Mouse (Mus musculus) testis, postnatal 14 days (tissue): Measurements from ENCODE around the gene Ryr1.
"Not testable (repeated sequence)": the region's sequence is repeated elsewhere in the genome, so short reads cannot be mapped to it uniquely, and the experiment has no call there.

ENCODE experiments used
- DNase-seq: peaks from one replicate; pipeline ENCODE4 v3.0.0; 2021; ENCODE audit warnings: low spot score

Gene Ryr1

DNA sequence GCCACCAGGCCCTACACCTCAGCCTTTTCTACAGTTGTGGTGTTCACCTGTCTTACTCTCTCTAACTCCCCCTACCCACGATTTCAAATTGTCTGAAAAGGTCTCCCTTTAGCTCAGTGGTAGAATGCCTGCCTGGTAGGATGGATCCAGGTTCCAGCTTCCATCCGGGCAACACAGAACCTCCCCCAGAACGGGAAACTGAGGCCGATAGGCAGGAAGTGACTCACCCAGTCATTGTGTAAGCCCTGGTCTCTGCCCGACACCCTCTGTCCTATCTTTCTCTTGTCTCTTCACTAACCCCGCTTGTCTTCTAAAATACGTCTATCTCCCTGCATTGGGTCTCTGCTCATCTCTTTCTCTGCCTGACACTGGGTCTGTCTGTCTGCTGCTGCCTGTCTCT, 139.8 kb downstream of the Ryr1 start:
- DNase-seq, result no peak

DNA sequence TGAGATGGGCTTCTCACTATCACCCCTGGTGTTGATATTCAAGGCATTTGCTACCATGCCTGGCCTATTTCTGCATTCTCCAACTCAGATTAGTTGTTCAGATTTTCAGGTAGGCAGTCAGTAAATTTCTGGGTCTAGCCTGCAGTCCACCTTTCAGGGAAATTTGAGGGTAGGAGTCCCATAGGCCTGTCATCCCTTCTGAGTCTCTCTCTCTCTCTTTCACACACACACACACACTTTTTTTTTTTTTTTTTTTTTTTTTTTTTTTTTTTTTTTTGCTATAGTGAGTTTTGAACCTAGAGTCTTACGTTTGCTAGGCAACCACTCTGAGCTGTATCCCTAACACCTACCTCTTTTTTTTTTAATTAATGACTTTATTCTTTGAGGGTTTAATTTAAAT, 140.5 kb downstream of the Ryr1 start:
- DNase-seq, result no peak

DNA sequence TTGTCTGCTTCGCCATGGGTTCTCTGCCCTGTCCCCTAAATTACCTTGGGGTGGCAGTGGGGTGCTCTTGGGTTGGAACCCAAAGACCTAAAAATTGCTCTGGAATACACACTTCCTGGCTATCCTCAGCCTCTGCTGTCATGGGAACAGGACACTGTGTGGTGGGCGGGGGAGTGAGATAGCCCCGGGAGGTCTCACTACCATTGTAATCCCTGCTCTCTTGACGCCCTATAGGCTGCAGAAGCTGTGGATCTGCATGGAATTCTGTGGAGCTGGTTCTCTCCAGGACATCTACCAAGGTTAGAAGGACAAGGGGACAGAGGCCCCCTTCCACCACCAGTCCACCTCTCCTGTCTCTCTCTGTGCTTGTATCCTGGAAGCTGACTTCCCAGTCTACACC, 141.1 kb downstream of the Ryr1 start:
- DNase-seq, result no peak

DNA sequence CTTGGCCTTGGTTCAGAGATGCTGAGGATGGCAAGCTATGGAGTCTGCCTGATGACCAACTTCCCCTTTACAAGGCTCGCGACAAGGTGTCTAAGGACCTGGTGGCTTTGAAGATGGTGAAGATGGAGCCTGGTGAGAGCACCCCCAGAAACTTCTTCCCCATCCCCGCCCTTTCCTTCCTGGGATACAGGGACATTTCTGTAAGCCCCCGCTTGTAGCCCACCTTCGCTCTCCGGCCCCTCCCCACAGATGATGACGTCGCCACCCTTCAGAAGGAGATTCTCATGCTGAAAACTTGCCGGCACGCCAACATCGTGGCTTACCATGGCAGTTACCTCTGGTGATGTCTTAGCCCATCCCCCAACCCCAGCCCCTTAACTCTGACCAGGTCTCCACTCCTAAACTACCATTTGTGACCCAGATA, 141.8 kb downstream of the Ryr1 start:
- no peak for DNase-seq

DNA sequence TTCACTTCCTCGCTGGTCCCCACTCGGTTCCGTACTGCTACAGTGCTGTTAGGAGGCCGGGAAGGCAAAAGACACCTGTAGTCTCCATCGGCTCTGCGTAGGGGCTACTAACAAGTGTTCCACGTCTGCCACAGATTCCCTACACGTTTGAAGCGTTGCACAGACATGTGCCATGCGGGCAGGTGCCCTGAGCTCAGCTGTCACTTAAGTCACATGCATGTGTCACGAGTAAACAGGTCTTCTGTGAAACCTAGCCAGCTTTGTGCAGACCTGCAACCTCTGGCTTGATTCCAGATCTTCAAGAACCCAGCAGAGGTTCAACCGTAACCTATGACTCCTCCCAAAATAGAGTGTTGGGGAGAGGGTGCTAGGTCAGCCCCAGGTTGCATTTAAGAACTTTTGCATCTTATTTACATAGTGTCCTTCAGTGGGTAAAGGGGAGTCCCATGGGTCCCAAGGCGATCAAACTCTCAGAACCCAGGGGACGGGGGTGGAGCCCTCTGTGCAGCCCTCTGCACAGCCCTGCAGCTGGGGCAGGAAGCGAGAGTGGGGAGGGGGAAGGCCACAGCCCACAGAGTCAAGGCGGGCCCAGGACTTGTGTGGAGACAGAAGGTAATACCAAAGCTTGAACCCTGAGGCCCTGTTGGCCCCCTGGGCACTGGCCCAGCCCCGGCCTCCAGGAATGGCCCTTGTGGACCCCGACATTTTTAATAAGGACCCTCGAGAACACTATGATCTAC, 142.5 kb downstream of the Ryr1 start:
- DNase-seq, result no peak

DNA sequence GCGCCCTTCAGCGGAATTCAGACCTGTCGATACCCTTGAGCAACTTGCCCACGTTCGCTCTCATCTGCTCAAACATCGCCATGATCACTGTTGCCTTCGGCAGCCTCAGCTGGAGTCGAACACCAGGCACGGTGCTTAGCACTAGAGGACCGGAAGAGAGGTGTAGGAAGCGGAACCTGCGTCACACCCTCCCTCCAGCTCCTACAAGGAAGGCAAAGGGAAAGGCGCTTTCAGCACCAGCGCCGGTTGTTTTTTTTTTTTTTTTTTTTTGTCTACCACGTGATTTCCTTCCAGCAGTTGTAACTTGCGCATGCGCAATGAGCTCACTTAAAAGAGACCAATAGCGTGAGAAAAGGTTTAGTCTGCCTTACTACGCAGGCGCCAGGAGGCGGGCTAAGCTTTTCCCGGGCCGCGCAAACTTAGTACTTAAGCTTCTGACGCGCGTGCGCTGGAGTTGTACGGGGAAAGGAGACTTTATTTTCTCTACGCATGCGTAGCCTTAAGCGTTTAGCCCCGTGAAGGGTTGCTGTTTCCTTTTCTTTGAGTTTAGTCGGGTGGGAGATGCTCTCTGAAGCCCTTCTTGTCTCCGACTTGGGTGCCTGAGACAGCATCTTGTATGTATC, 143.2 kb downstream of the Ryr1 start, which contains the start of the genes Eif3k and Map4k1:
Gene Eif3k (minus strand): TSS at position 214 of the 623 bp plus-strand sequence.
Gene Map4k1 (plus strand): TSS at position 400 of the 623 bp plus-strand sequence.
- DNase-seq, result peak; percentile 98

DNA sequence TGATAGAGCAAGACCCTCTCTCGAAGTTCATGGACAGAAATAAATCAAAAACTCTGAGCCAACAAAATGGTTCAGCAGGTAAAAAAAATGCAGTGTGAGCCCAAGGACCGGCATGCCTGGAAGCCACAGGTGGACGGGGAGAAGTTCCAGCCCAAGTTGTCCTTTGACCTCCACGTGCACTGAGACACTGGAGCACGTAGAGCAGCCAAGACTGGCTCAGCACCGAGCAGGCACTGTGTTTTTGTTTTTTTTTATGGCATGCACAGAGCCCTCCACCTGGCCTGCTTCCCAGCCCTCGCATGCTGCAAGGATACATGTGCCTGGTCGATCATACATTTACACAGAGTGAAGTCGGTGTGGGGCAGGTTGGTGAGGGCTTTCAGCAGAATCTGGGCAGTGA, 147.4 kb downstream of the Ryr1 start:
- DNase-seq, result no peak

DNA sequence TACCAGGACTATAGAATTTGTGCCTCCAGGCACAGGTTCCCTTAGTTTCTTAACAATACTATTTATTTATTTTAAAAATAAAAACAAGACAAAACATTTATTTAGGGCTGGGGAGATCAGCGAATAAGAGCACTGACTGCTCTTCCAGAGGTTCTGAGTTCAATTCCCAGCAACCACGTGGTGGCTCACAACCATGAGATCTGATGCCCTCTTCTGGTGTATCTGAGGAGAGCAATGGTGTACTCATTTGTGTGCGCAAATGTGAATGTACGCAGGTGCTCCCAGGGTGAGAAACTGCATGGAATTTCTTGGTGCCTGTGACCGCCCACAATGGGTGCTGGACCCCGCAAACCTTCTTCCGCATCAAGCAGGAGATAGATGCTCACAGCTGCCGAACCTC, 152.0 kb downstream of the Ryr1 start:
- no peak for DNase-seq

DNA sequence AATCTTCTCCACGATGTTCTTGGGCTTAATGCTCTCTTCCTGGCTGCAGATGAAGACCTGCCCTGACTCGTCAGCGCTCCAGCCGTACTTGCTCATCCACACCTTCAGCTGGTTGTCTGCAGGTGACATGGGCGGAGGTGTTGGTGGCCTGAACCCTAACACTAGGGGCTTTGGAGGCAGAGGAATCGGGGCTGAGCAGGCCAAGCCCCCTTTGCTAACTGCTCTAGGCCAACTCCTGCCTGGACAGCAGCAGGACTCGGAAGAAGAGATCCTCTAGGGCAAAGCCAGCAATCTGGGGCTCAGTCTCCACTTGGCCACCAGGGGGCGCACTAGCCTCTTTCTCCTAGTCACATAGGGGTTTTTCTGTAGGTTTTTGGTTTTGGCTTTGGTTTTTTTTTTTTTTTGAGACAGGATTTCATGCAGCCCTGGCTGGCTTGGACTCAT, 152.4 kb downstream of the Ryr1 start:
- peak; percentile 57 for DNase-seq

DNA sequence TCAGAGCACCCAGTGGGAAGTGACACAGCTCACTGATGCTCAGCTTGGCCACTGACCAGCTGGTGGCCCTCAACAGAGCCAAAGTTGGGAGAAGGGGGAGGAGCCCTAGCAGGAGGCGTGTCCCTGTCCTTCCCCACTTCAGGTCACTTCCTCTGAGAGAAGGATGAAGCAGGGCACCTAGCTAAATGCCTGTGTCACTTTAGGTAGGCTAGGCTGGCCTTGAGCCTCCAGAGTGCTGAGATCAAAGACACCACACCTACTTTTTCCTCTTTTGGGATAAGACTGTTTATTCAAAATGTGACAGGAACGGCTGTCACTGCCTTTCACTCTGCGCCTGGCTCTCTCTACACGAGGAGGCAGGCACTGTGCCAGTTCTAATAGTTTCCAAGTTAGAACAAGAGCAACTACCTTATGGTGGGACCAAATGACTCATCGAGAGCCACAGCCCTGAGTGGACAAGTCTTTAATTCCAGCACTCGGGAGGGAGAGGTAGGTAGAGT, 153.2 kb downstream of the Ryr1 start:
- no peak for DNase-seq

DNA sequence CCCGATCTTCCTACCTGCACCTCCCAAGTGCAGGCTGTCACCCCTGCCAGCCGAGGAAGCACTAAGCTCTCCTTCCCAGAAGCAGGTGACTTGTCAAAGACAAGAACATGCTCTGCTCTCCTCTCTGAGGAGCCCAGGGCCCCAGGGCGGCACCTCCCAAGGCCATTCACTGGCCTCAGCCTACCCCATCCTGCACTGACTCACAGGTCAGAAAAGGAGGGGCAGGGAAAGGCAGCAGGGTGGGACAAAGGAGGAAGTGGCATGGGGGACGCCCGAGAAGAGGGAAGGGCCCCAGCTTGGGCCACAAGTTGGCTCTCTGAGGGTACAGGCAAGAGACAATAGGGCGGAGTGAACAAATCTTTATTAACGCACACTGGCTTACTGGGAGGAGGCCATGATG, 153.9 kb downstream of the Ryr1 start:
- no peak for DNase-seq

DNA sequence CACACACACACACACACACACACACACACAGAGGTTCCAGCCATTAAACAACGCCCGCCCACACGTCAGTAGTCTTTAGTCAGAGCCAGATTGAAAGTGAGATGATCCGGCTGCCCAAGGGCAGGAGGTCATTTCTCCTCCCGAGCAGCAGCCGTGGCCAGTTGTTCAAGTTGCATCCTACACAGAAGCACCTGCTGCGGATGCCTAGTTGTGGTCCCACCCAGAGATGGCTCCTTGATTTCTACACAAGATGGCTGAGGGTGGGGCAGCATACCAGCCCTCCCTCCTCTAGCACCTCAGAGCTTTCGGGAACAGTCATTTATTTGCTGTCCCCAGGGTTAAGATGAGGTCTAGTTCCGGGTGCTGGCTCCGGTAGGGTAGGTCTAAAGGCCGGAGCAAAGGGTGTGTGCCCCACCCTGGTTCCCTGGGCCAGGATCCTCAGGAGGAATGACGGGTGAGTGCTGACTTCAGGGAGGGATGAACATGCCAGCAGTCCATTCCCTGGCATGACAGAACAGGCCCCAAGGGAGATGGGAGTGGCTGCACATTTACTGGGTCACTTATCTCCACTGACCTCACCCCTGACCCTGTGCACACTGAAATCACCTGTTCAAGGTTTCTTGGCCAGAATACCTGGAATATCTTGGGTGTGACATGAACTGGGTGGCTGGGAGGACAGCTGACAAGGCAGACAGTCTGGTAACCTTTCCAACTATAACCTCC, 155.1 kb downstream of the Ryr1 start:
- no peak for DNase-seq

DNA sequence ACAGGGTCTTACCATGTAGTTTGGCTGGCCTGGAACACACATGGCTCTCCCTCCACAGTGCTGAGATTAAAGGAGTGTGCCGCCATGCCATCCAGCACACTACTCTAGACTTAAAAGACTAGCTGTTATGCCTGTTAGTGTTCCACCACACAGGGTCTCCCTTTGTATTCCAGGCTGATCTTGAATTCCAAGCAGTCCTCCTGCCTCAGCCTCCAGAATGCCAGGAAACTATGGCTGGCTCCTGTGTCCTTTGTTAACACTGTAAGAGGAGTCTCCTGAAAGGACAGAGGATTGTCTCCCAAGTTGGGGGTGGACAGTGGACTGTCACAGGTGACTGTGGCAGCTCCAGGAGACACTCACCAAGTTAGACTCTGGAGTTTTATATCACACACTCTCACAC, 155.7 kb downstream of the Ryr1 start:
- no peak for DNase-seq

DNA sequence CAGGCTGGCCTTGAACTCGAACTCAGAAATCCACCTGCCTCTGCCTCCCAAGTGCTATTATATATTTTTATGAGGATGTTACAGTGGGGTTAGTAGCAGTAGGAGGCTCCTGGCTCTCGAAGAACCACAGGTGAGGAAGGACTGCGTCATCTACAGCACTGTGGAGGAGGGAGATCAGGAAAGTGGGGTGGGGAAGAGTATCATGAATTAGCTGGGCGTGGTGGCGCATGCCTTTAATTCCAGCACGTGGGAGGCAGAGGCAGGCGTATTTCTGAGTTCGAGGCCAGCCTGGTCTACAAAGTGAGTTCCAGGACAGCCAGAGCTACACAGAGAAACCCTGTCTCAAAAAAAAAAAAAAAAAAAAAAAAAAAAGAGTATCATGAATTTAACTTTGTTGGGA, 156.9 kb downstream of the Ryr1 start:
- DNase-seq, result not testable (repeated sequence)

DNA sequence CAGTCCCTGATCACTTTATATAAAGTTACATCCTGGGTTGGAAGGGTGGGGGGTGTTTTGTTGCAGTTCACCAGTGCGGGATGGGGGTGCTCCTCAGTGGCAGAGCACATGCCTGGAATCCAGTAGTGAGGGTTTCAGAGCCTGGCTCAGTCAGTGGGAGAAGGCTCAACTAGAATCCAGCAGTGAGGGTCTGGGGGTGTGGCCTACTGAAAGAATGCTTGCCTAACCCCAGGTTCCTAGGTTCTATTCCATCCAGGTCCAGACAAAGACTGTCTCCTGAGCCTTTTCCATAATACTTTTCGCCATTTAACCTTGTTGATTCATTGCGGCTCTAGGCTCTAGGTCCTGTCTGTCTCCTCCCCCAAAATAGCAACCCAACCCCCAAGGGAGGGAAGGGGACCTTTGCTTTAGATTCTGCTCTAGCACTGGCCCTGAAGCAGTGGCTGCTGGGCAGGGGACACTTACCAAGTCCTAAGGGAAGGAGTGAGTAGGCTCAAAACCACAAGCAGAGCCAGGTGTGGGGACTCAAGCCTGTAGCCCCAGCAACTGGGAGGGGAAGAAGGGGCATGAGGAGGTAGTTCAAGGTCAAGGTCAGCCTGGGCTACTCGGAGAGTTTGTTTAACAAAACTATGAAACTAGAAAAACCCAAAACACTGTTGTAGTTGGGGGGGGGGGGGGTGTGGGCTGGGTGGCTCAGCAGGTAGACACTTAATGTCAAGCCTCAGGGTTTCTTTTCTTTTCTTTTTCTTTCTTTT, 158.1 kb downstream of the Ryr1 start:
- DNase-seq, result no peak

DNA sequence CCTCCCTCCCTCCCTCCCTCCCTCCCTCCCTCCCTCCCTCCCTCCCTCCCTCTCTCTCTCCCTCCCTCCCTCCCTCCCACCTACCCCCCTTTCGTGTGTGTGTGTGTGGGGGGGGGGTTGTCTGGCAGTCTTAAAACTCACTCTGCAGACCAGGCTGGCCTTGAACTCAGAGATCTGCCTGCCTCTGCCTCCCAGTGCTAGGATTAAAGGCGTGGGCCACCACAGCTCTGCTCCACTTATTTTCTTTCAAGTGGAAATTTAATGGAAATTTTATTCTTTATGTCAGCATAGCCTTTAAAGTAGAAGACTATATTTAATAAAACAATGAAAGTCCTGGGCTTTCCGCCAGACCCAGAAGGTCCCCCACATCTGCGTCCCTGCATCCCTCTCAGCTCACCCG, 158.8 kb downstream of the Ryr1 start:
- DNase-seq, result no peak

DNA sequence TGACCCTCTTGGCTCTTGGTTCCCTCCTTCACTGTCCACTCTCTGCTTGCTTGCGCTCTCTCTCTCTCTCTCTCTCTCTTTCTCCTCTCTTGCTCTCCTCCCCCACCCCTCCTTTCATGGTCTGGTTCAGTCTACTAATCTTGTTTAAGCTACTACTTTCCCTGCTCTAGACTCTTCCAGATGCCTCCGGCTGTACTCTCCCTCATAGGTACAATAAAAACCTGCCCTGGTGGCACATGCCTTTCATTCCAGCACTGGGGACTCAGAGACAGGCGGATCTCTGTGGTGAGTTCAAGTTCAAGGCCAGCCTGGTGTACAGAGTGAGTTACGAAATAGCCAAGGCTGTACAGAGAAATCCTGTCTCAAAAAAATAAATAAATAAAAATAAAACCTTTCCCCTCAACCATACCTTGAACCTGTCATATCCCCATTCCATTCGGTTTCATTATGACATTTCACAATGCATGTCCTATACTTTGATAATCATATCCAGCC, 159.6 kb downstream of the Ryr1 start:
- DNase-seq, result no peak

DNA sequence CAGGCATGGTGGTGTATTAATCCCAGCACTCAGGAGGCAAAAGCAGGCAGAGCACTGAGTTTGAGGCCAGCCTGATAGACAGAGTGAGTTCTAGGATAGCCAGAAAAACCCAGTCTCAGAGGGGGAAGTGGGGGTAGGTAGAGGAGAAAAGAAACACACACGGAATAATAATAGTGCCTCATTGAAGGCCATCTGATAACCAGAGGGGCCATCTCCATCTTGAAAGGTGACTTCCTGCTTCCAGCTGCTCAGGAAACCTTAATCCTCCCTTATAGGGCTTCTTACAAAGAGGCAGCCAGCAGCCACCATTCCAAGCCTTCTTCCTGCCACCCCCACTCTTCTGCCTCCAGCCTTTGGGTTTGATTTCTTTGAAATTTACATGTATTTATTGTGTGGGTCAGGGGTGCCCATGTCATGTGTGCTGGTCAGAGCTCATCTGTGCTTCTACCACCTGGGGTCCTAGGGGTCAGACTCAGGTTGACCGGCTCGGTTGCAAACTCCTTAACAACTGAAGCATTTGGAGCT, 161.5 kb downstream of the Ryr1 start:
- no peak for DNase-seq

DNA sequence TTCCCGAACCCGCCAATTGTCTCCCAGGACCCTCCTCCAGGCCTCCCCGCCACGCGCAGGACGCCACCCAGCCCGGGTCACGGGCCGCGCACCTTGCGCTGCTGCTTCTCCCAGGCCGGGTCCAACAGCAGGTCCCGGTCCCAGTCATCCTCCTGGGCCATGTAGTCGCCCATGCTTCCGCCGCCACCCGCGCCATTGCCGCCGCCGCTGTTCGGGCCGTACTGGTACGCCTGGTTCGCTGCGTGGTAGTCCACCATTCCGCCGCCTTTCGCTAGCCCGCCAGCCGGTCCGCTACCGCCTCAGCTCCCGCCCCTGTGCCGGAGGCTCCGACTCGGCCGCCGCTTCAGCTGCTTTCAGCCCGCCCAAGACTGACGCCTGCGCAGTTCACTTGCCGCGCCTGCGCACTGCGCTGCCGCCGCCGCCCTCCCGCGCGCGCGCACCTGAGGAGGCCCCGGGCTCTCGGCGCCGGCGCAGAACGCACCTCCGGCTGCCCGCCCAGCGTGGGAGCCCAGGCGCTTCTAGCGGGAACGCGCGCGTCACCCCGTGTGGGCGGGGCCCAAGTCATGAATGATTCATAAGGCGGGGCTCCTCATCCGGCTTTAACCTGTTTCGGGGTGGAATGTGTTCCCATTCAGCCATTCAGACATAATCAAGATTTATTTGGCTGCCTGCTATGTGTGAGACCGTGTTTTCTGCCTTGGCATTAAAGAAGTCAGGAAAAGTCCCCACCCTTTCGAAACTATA, 162.9 kb downstream of the Ryr1 start, which contains the start of gene Actn4:
Gene Actn4 (minus strand): TSS at position 414 of the 744 bp plus-strand sequence.
- DNase-seq, result peak; percentile 97

DNA sequence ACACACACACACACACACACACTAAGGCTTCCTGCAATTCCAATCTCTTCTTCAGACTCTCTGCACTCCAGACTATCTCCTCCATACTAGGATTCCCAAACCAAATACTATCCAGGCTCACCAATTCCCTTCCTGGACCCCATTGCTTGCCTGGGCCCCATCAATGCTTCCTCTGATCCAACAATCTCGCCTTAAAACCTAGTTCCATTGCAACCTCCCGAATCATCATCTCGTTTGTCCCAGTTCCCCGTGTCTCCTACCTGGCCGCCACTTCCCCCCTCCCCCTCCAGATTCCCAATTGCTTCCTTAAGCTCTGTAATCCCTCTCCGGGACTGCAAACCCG, 163.4 kb downstream of the Ryr1 start:
- DNase-seq, result no peak
